Mouse (Mus musculus) liver, embryonic 13.5 days (tissue): ENCODE data around the gene Srebf2. TPM values are rescaled to one million over a fixed set of nuclear protein-coding genes. Genes with fewer than 3 reads are reported as not detected.

Experiments
- ATAC-seq: fragments of 200-750 bp; cut with Nextera tagmentation; 2 replicates; pipeline ENCODE4 v1.8.0; 2017; ENCODE audit warnings: low read depth, mild to moderate bottlenecking, moderate number of reproducible peaks, moderate library complexity
- DNase-seq: peaks from one replicate; pipeline ENCODE4 v3.0.0; 2022
- H3K27ac ChIP-seq: fragments of 300-500 bp; sonication (generic); 2 replicates; pipeline ENCODE4 v1.5.1; 2015; ENCODE audit warnings: moderate library complexity, mild to moderate bottlenecking, inconsistent platforms
- H3K27me3 ChIP-seq: fragments of 300-500 bp; sonication (generic); 2 replicates; pipeline ENCODE4 v1.6.1; 2015; ENCODE audit warnings: mild to moderate bottlenecking, inconsistent platforms
- H3K36me3 ChIP-seq: fragments of 300-500 bp; sonication (generic); 2 replicates; pipeline ENCODE4 v1.6.1; 2015; ENCODE audit warnings: mild to moderate bottlenecking, inconsistent platforms
- H3K4me1 ChIP-seq: fragments of 300-500 bp; sonication (generic); replicated peaks from 2 replicates; pipeline ENCODE4 v1.6.1; 2015; ENCODE audit warnings: inconsistent platforms
- H3K4me2 ChIP-seq: fragments of 300-500 bp; sonication (generic); 2 replicates; pipeline ENCODE4 v1.6.1; 2015; ENCODE audit warnings: inconsistent platforms, mild to moderate bottlenecking, moderate library complexity
- H3K4me3 ChIP-seq: fragments of 300-500 bp; sonication (generic); replicated peaks from 2 replicates; pipeline ENCODE4 v1.5.1; 2015; ENCODE audit warnings: mild to moderate bottlenecking, inconsistent platforms
- H3K9ac ChIP-seq: fragments of 300-500 bp; sonication (generic); 2 replicates; pipeline ENCODE4 v1.6.1; 2015; ENCODE audit warnings: mild to moderate bottlenecking, inconsistent platforms
- H3K9me3 ChIP-seq: fragments of 300-500 bp; sonication (generic); replicated peaks from 2 replicates; pipeline ENCODE4 v1.6.1; 2016; ENCODE audit warnings: inconsistent platforms
- WGBS: fragments of 180-500 bp; shearing (Covaris S2); methylation state at CpG from one replicate; pipeline ENCODE4 v1.1.7; 2015; ENCODE audit not compliant: insufficient replicate concordance; 5-methylcytosine and 5-hydroxymethylcytosine counted together
- microRNA counts: library from miRNA; unstranded; fragments of <30 nt; microRNA quantifications from one replicate; lab custom pipeline; 2016
- microRNA-seq: library from miRNA; unstranded; fragments of <30 nt; microRNA quantifications from one replicate; pipeline ENCODE4, GENCODE M21; 2016
- polyA plus RNA-seq: library from polyadenylated mRNA; unstranded; fragments of >200 nt; fragmentation: Nextera tagmentation; extraction: Ambion mirVana; gene quantifications from 2 replicates; pipeline ENCODE4 v1.2.1, GENCODE M21; 2015

Gene Srebf2
- polyA plus RNA-seq, 1 experiment from 2014 or later = 64.2 TPM

GRCm38 (mm10) chr15:82252097-82252496, 105.1 kb downstream of the Srebf2 start, which contains the start of gene 1500009C09Rik:
Gene 1500009C09Rik, plus strand, starts transcription at chr15:82252397.
- ATAC-seq (no peak), DNase-seq (no peak)
- Histone ChIP-seq H3K27me3 (peaks cover 22% of the 10 kb centered on the region), H3K4me3 (no peak within 1 kb of the TSS), H3K9me3 (no peaks in the 10 kb centered on the region; the same call in 1 of the 2 replicates), H3K9ac (no peak within 1 kb of the TSS), H3K36me3 (no peaks in the 10 kb centered on the region), H3K4me2 (no peak within 1 kb of the TSS), H3K4me1 (no peaks in the 10 kb centered on the region), H3K27ac (no peak within 1 kb of the TSS)
- 56% methylated on average over 6 of the region's 6 CpGs for WGBS

MicroRNAs within 50 kb of the gene (microRNA counts, 519-probe panel; counts per million panel counts)
- 3,035 counts per million, percentile 15 among the panel's probes with 10 or more counts for microRNA mmu-miR-33 (lab: Ali Mortazavi, UCI)

Small RNAs within 50 kb of the gene (microRNA-seq; reads per million reads assigned to microRNA genes)
- 131 reads per million, percentile 53 among the genes with 10 or more reads in this experiment for gene Mir33

Other genes with a start within 250 kb of the Srebf2 start
- gene Polr3h, start 220.9 kb upstream of the Srebf2 start, polyA plus RNA-seq = 77.5 and 82.6 TPM in 2 replicates
- gene Csdc2, start 210.4 kb upstream of the Srebf2 start, polyA plus RNA-seq = 1.0 and 1.1 TPM in 2 replicates
- 24.7 and 25.0 TPM in 2 replicates for gene Pmm1, start 186.3 kb upstream of the Srebf2 start, polyA plus RNA-seq
- gene 1700029P11Rik, start 166.6 kb upstream of the Srebf2 start, polyA plus RNA-seq = not detected in 2 replicates
- gene Xrcc6, start 159.3 kb upstream of the Srebf2 start, polyA plus RNA-seq = 77.5 and 87.7 TPM in 2 replicates
- gene Desi1, start 113.3 kb upstream of the Srebf2 start, polyA plus RNA-seq = 12.8 and 13.7 TPM in 2 replicates
- 224 and 231 TPM in 2 replicates for gene Snu13, start 99.6 kb upstream of the Srebf2 start, polyA plus RNA-seq
- gene 4930407I10Rik, start 88.0 kb upstream of the Srebf2 start, polyA plus RNA-seq = not detected in 2 replicates
- not detected in 2 replicates for gene Mei1, start 77.2 kb upstream of the Srebf2 start, polyA plus RNA-seq
- 8.2 and 9.9 TPM in 2 replicates for gene Ccdc134, start 19.3 kb upstream of the Srebf2 start, polyA plus RNA-seq
- 0.08 and 0.10 TPM in 2 replicates for gene Shisa8, start 65.6 kb downstream of the Srebf2 start, polyA plus RNA-seq
- 0.38 and 0.87 TPM in 2 replicates for gene Tnfrsf13c, start 77.2 kb downstream of the Srebf2 start, polyA plus RNA-seq
- gene Cenpm, start 97.6 kb downstream of the Srebf2 start, polyA plus RNA-seq = 41.7 and 45.6 TPM in 2 replicates
- not detected in 2 replicates for gene 1500009C09Rik, start 105.2 kb downstream of the Srebf2 start, polyA plus RNA-seq
- gene Sept3, start 127.7 kb downstream of the Srebf2 start, polyA plus RNA-seq = 0.36 and 0.84 TPM in 2 replicates
- gene Wbp2nl, start 151.8 kb downstream of the Srebf2 start, polyA plus RNA-seq = 0.12 and 0.20 TPM in 2 replicates
- gene Naga, start 191.7 kb downstream of the Srebf2 start, polyA plus RNA-seq = 34.3 and 35.7 TPM in 2 replicates
- gene Pheta2, start 191.8 kb downstream of the Srebf2 start, polyA plus RNA-seq = 43.4 and 43.8 TPM in 2 replicates
- gene Smdt1, start 191.8 kb downstream of the Srebf2 start, polyA plus RNA-seq = 202 and 208 TPM in 2 replicates
- 356 and 357 TPM in 2 replicates for gene Ndufa6, start 207.1 kb downstream of the Srebf2 start, polyA plus RNA-seq
- 7.8 and 9.3 TPM in 2 replicates for gene Cyp2d22, start 233.1 kb downstream of the Srebf2 start, polyA plus RNA-seq
- not detected in 2 replicates for gene Cyp2d11, start 246.8 kb downstream of the Srebf2 start, polyA plus RNA-seq